Mouse (Mus musculus) forebrain, postnatal 0 days (tissue): ENCODE data around the gene Elmo1. TPM values are rescaled to one million over a fixed set of nuclear protein-coding genes. Genes with fewer than 3 reads are reported as not detected.

Experiments used
- ATAC-seq: fragments of 200-750 bp; cut with Nextera tagmentation; 2 replicates; pipeline ENCODE4 v1.8.0; 2017; ENCODE audit warnings: mild to moderate bottlenecking, moderate library complexity
- DNase-seq: peaks from one replicate; pipeline ENCODE4 v3.0.0-alpha.2; 2015
- H3K27ac ChIP-seq: fragments of 300-500 bp; sonication (generic); 2 replicates; pipeline ENCODE4 v1.5.1; 2014; ENCODE audit warnings: low read depth, mild to moderate bottlenecking, antibody characterized with exemption, low read length, moderate library complexity, mixed read lengths
- H3K27me3 ChIP-seq: fragments of 300-500 bp; sonication (generic); 2 replicates; pipeline ENCODE4 v1.6.1; 2014; ENCODE audit warnings: mild to moderate bottlenecking, low read length, mixed read lengths; ENCODE audit not compliant: insufficient read depth
- H3K36me3 ChIP-seq: fragments of 300-500 bp; sonication (generic); 2 replicates; pipeline ENCODE4 v1.6.1; 2014; ENCODE audit warnings: mild to moderate bottlenecking, moderate library complexity; ENCODE audit not compliant: insufficient read depth
- H3K4me1 ChIP-seq: fragments of 300-500 bp; sonication (generic); 2 replicates; pipeline ENCODE4 v1.6.1; 2014; ENCODE audit warnings: antibody characterized with exemption; ENCODE audit not compliant: insufficient read depth
- H3K4me2 ChIP-seq: fragments of 300-500 bp; sonication (generic); 2 replicates; pipeline ENCODE4 v1.6.1; 2014; ENCODE audit warnings: low read depth, mild to moderate bottlenecking, moderate library complexity
- H3K4me3 ChIP-seq: fragments of 300-500 bp; sonication (generic); 2 replicates; pipeline ENCODE4 v1.5.1; 2014; ENCODE audit warnings: low read depth, low read length, mixed read lengths
- H3K9ac ChIP-seq: fragments of 300-500 bp; sonication (generic); 2 replicates; pipeline ENCODE4 v1.6.1; 2014; ENCODE audit warnings: mild to moderate bottlenecking
- H3K9me3 ChIP-seq: fragments of 300-500 bp; sonication (generic); 2 replicates; pipeline ENCODE4 v1.6.1; 2016; ENCODE audit warnings: low read length
- CTCF ChIP-seq: sonication (generic); IDR thresholded peaks from 2 replicates; pipeline ENCODE4 v1.5.1; 2016; ENCODE audit warnings: antibody characterized with exemption, control low read depth, low read depth
- WGBS: fragments of 180-500 bp; shearing (Covaris S2); extraction: QIAGEN DNeasy Blood & Tissue Kit; methylation state at CpG from one replicate; pipeline ENCODE4 v1.1.7; 2014; 5-methylcytosine and 5-hydroxymethylcytosine counted together
- polyA plus RNA-seq: library from polyadenylated mRNA; unstranded; fragments of >200 nt; fragmentation: Nextera tagmentation; extraction: Ambion mirVana; gene quantifications from 2 replicates; pipeline ENCODE4 v1.2.1, GENCODE M21; 2015
- total RNA-seq: library from RNA; depleted of rRNA; stranded (reverse); fragments of >200 nt; gene quantifications from 2 replicates; pipeline ENCODE4 v1.2.3, GENCODE M21; 2014

The Elmo1 gene
- total and polyA plus RNA-seq, 2 experiments from 2014 or later = 30.9 to 33.5 TPM

- no peak for TF ChIP-seq CTCF
- no peak overlapping the region for H3K4me2 ChIP-seq
Measured at GRCm38 (mm10) chr13:20150130-20150835, 59.9 kb downstream of the Elmo1 start.

GRCm38 (mm10) chr13:20151302-20151978 lies 61.0 kb downstream of the Elmo1 start:
- H3K27me3 ChIP-seq = no peaks in the 10 kb centered on the region
- no peak for DNase-seq
- no peaks in the 10 kb centered on the region for H3K36me3 ChIP-seq
- no peak overlapping the region for H3K9ac ChIP-seq
- no peaks in the 10 kb centered on the region for H3K9me3 ChIP-seq
- no peaks in the 10 kb centered on the region for H3K4me1 ChIP-seq
- TF ChIP-seq CTCF = no peak
- 37% methylated on average over 4 of the region's 4 CpGs for WGBS
- ATAC-seq = no peak
- H3K4me2 ChIP-seq = no peak overlapping the region
- H3K27ac ChIP-seq = no peak overlapping the region
- no peak overlapping the region for H3K4me3 ChIP-seq

More at GRCm38 (mm10) chr13:20150130-20150835, 59.9 kb downstream of the Elmo1 start:
- 84% methylated on average over 11 of the region's 11 CpGs for WGBS
- no peak overlapping the region for H3K9ac ChIP-seq
- no peak for ATAC-seq
- DNase-seq = no peak
- H3K4me1 ChIP-seq = no peaks in the 10 kb centered on the region
- H3K27me3 ChIP-seq = no peaks in the 10 kb centered on the region
- no peak overlapping the region for H3K4me3 ChIP-seq
- H3K27ac ChIP-seq = no peak overlapping the region
- no peaks in the 10 kb centered on the region for H3K36me3 ChIP-seq
- H3K9me3 ChIP-seq = no peaks in the 10 kb centered on the region

- no peak for DNase-seq
- Histone ChIP-seq H3K4me2 (no peak overlapping the region), H3K4me3 (no peak overlapping the region), H3K36me3 (no peaks in the 10 kb centered on the region), H3K9ac (no peak overlapping the region), H3K27me3 (no peaks in the 10 kb centered on the region), H3K27ac (no peak overlapping the region), H3K9me3 (no peaks in the 10 kb centered on the region), H3K4me1 (no peaks in the 10 kb centered on the region)
- no peak for TF ChIP-seq CTCF
- WGBS = 100% methylated on average over 1 of the region's 1 CpGs
- ATAC-seq = no peak
Measured at GRCm38 (mm10) chr13:20157059-20157458, 66.7 kb downstream of the Elmo1 start.

GRCm38 (mm10) chr13:20157529-20157928 lies 67.1 kb downstream of the Elmo1 start:
- no peak for TF ChIP-seq CTCF
- H3K4me2 ChIP-seq = no peak overlapping the region
- no peaks in the 10 kb centered on the region for H3K9me3 ChIP-seq
- H3K4me3 ChIP-seq = no peak overlapping the region
- no peaks in the 10 kb centered on the region for H3K4me1 ChIP-seq
- WGBS = 86% methylated on average over 5 of the region's 5 CpGs
- DNase-seq (no peak), ATAC-seq (no peak)
- no peaks in the 10 kb centered on the region for H3K36me3 ChIP-seq
- no peak overlapping the region for H3K27ac ChIP-seq
- H3K9ac ChIP-seq = no peak overlapping the region
- H3K27me3 ChIP-seq = no peaks in the 10 kb centered on the region

GRCm38 (mm10) chr13:20163339-20163954 lies 73.1 kb downstream of the Elmo1 start:
- no peak overlapping the region for H3K9ac ChIP-seq
- H3K4me2 ChIP-seq = no peak overlapping the region
- H3K27ac ChIP-seq = no peak overlapping the region
- no peaks in the 10 kb centered on the region for H3K4me1 ChIP-seq
- no peaks in the 10 kb centered on the region for H3K27me3 ChIP-seq
- WGBS = 85% methylated on average over 10 of the region's 10 CpGs
- no peaks in the 10 kb centered on the region for H3K36me3 ChIP-seq
- ATAC-seq (no peak), DNase-seq (no peak)
- no peak for TF ChIP-seq CTCF
- H3K9me3 ChIP-seq = no peaks in the 10 kb centered on the region
- no peak overlapping the region for H3K4me3 ChIP-seq

GRCm38 (mm10) chr13:20164837-20165236 lies 74.4 kb downstream of the Elmo1 start:
- DNase-seq = no peak
- Histone ChIP-seq H3K27me3 (no peaks in the 10 kb centered on the region), H3K9me3 (no peaks in the 10 kb centered on the region), H3K9ac (no peak overlapping the region), H3K4me2 (no peak overlapping the region), H3K4me1 (no peaks in the 10 kb centered on the region), H3K27ac (no peak overlapping the region), H3K36me3 (no peaks in the 10 kb centered on the region), H3K4me3 (no peak overlapping the region)
- TF ChIP-seq CTCF = no peak
- no peak for ATAC-seq
- WGBS = 80% methylated on average over 2 of the region's 2 CpGs
